Mouse (Mus musculus) CD4-positive, CD25-positive, alpha-beta regulatory T cell, adult 4 months (primary cell): Measurements from ENCODE around the gene Sult4a1. TPM values are rescaled to one million over a fixed set of nuclear protein-coding genes. Genes with fewer than 3 reads are reported as not detected.

ENCODE experiments used
- polyA plus RNA-seq, 2 experiments: library from polyadenylated mRNA; unstranded; fragments of 100-300 nt; shearing (Covaris generic); gene quantifications; one replicate each; pipeline ENCODE4 v1.2.1; 2017

The Sult4a1 gene
- polyA plus RNA-seq, 2 experiments from 2014 or later = not detected

Other genes starting within 250 kb of the Sult4a1 start
- gene Efcab6, start 40.4 kb downstream of the Sult4a1 start, polyA plus RNA-seq = not detected
- not detected for gene Pnpla5, start 17.4 kb upstream of the Sult4a1 start, polyA plus RNA-seq
- 1 to 10 TPM in 1 of 2 experiments, not detected in 1; 1.9 TPM for gene Pnpla3, start 62.1 kb upstream of the Sult4a1 start, polyA plus RNA-seq
- gene Samm50, start 86.5 kb upstream of the Sult4a1 start, polyA plus RNA-seq = 10 to 100 TPM; 44.3 to 56.1 TPM
- gene Parvb, start 126.3 kb upstream of the Sult4a1 start, polyA plus RNA-seq = 1 to 10 TPM in 1 of 2 experiments, not detected in 1; 2.4 TPM
- 100 to 1,000 TPM in 1 of 2 experiments, 10 to 100 TPM in 1; 76.0 to 134 TPM for gene Parvg, start 218.3 kb upstream of the Sult4a1 start, polyA plus RNA-seq